Mouse (Mus musculus) liver, embryonic 14.5 days (tissue): ENCODE results near the gene Nes. TPM values are rescaled to one million over a fixed set of nuclear protein-coding genes. Genes with fewer than 3 reads are reported as not detected.
A peak's percentile ranks its signal among the peaks of the same experiment; 100 is the strongest.

Source experiments
- ATAC-seq: fragments of 200-750 bp; cut with Nextera tagmentation; 2 replicates; pipeline ENCODE4 v1.8.0; 2017; ENCODE audit warnings: moderate number of reproducible peaks, mild to moderate bottlenecking, moderate library complexity; ENCODE audit not compliant: insufficient read depth
- DNase-seq, 3 experiments: peaks; one replicate each; pipeline ENCODE4 v3.0.0-alpha.2; 2012 to 2013; ENCODE audit warnings: low read depth in 3 of 3, low spot score in 3 of 3
- H3K27ac ChIP-seq: fragments of 300-500 bp; sonication (generic); 2 replicates; pipeline ENCODE4 v1.5.1; 2014; ENCODE audit warnings: moderate library complexity, mild to moderate bottlenecking, control low read depth, inconsistent platforms
- H3K27me3 ChIP-seq: fragments of 300-500 bp; sonication (generic); 2 replicates; pipeline ENCODE4 v1.6.1; 2014; ENCODE audit warnings: mild to moderate bottlenecking, low read length, moderate library complexity; ENCODE audit not compliant: control insufficient read depth, insufficient read depth
- H3K36me3 ChIP-seq: fragments of 300-500 bp; sonication (generic); replicated peaks from 2 replicates; pipeline ENCODE4 v1.6.1; 2014; ENCODE audit warnings: low read depth; ENCODE audit not compliant: control insufficient read depth, insufficient read depth
- H3K4me1 ChIP-seq, 2 experiments: fragments of 200-500 bp in 1 of 2; fragments of 300-500 bp in 1 of 2; sonication (generic) in 1 of 2; replicated peaks; 2 replicates each; pipeline ENCODE4 v1.6.1; 2012 to 2014; ENCODE audit warnings: antibody characterized with exemption in 1 of 2, inconsistent platforms in 1 of 2, low read length in 1 of 2; ENCODE audit not compliant: control insufficient read depth in 2 of 2, insufficient read depth in 2 of 2
- H3K4me2 ChIP-seq: fragments of 300-500 bp; sonication (generic); 2 replicates; pipeline ENCODE4 v1.6.1; 2014; ENCODE audit warnings: low read depth, mild to moderate bottlenecking, control low read depth, moderate library complexity
- H3K4me3 ChIP-seq, 2 experiments: fragments of 200-500 bp in 1 of 2; fragments of 300-500 bp in 1 of 2; sonication (generic) in 1 of 2; 2 replicates each; pipeline ENCODE4 v1.5.1; 2012 to 2014; ENCODE audit warnings: low read depth in 2 of 2, low read length in 2 of 2, mild to moderate bottlenecking in 2 of 2, control low read depth in 1 of 2, inconsistent platforms in 1 of 2, moderate library complexity in 1 of 2; ENCODE audit not compliant: insufficient read depth in 1 of 2
- H3K9ac ChIP-seq: fragments of 300-500 bp; sonication (generic); replicated peaks from 2 replicates; pipeline ENCODE4 v1.6.1; 2014; ENCODE audit warnings: mild to moderate bottlenecking, control low read depth, moderate library complexity
- H3K9me3 ChIP-seq: fragments of 300-500 bp; sonication (generic); 2 replicates; pipeline ENCODE4 v1.6.1; 2016; ENCODE audit warnings: low read length, mixed read lengths; ENCODE audit not compliant: control insufficient read depth
- CTCF ChIP-seq: IDR thresholded peaks from 2 replicates; pipeline ENCODE4 v1.5.1; 2016; ENCODE audit warnings: antibody characterized with exemption, low read depth, control low read depth
- EP300 ChIP-seq: IDR thresholded peaks from 2 replicates; pipeline ENCODE4 v1.6.1; 2016; ENCODE audit warnings: antibody characterized with exemption, low read depth
- WGBS: fragments of 180-500 bp; shearing (Covaris S2); extraction: QIAGEN DNeasy Blood & Tissue Kit; methylation state at CpG from one replicate; pipeline ENCODE4 v1.1.7; 2014; ENCODE audit not compliant: insufficient replicate concordance; 5-methylcytosine and 5-hydroxymethylcytosine counted together
- polyA plus RNA-seq, 2 experiments: library from polyadenylated mRNA; depleted of rRNA in 1 of 2; stranded (reverse) in 1 of 2; unstranded in 1 of 2; fragments of >200 nt; fragmentation: Nextera tagmentation in 1 of 2; extraction: Ambion mirVana in 1 of 2; gene quantifications; 2 replicates each; pipeline versions ENCODE4 v1.2.1 to v1.2.3; 2012 to 2014

Gene Nes
- polyA plus RNA-seq, 2 experiments, result 0.83 to 1.1 TPM

DNA sequence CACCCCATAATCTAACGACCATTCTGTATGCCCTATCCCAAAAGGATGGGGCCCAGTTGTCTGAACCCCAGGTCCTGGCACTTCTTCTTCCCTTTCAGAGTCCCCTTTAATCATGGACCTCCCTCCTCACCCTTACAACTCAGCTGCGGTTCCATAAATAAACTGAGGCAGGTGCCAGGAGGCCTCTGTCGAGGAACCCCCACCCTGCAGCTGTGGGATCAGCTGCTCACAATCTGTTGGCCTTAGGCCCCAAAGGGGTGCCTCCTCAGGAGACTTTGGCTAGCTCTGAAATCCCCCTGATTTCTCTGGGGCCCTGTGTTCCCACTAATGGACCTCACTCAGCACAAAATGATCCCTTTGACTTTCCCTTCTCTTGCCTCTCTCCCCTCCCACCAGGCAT is 13.2 kb downstream of the Nes start:
- Histone ChIP-seq H3K4me1 (peaks cover 0 to 26% of the 10 kb centered on the region in 2 experiments; a peak in 2 of 4 replicates), H3K36me3 (no peaks in the 10 kb centered on the region), H3K4me2 (no peak overlapping the region), H3K4me3 (no peak overlapping the region), H3K27me3 (no peaks in the 10 kb centered on the region), H3K9me3 (no peaks in the 10 kb centered on the region), H3K9ac (no peak overlapping the region), H3K27ac (no peak overlapping the region)
- no peak for TF ChIP-seq EP300
- TF ChIP-seq CTCF, result no peak
- DNase-seq (no peak), ATAC-seq (no peak)
- WGBS, result 40% methylated on average over 3 of the region's 3 CpGs

DNA sequence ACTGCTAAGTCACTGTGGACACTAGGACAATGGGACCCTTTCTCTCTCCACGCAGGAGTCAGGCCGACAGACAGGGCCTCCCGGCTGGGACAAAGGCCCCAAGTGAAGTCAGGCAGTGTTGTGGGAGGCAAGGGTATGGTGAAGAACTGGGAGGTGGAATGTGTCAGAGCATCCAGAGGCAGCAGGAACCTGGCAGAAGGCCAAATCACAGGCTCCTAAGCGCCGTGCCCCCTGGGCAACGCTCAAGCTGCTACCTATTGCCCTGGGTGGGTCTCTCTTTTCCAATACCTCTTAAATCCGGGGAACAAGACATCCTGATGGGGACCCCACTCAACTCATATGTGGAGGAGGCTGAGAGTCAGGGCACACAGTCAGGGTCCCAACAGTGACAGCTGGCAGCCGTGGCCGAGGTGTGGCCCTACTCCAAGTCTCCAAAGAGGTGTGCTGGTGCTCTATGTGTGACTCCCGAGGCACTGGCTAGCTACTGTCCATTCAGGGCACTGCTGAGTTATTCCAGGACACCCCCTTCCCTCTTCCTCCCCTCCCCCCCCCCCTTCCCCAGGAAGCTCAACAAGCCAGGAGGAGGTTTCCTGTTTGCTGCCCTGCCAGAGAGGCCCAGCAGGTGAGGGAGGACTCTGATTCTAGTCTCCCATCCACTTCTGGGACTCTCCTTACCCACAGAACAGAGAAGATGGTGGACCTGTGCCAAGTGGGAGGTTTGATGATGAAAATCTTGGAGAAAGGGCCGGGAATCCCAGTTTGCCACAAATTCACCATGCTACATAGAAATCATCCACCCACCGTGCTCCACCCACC is 14.8 kb downstream of the Nes start:
- no peak for ATAC-seq
- WGBS, result 48% methylated on average over 12 of the region's 12 CpGs
- Histone ChIP-seq H3K27ac (no peak overlapping the region), H3K36me3 (no peaks in the 10 kb centered on the region), H3K4me3 (no peak overlapping the region), H3K9me3 (no peaks in the 10 kb centered on the region), H3K27me3 (peaks cover 3% of the 10 kb centered on the region; the same call in 1 of the 2 replicates), H3K9ac (no peak overlapping the region), H3K4me1 (peaks cover 0 to 26% of the 10 kb centered on the region in 2 experiments; a peak in 2 of 4 replicates), H3K4me2 (no peak overlapping the region)
- no peak for DNase-seq
- no peak for TF ChIP-seq CTCF
- no peak for TF ChIP-seq EP300

- H3K4me3 ChIP-seq, result peak overlapping the region in 1 of 2 experiments; percentile 33; a peak in 1 of 4 replicates
- H3K27me3 ChIP-seq, result peaks cover 3% of the 10 kb centered on the region; the same call in 1 of the 2 replicates
These were observed 16.0 kb downstream of the Nes start for GRCm38 (mm10) chr3:87986868-87987267.

DNA sequence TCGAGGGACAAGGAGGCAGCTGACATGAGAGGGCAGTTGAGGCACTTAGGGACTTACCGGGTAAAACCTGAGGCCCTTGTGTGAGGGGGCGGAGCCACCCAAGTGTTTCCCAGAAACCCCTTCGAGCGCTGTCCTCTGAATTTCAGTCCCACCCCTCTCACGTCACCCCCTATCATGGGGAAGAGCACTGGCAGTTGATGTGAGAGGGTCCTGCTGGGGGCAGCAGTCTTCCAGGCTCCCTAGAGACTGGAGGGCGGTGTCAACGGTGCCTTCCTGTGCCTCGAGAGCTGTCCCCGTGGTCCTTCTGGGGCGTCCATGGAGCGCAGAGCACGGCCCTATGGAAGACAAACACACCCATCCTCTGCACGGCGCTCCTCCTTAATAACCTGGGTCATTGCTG is 16.8 kb downstream of the Nes start:
- peak; percentile 56 for ATAC-seq
- Histone ChIP-seq H3K27ac (no peak overlapping the region), H3K27me3 (peaks cover 3% of the 10 kb centered on the region; the same call in 1 of the 2 replicates)

More at GRCm38 (mm10) chr3:87986868-87987267, 16.0 kb downstream of the Nes start:
- H3K9ac ChIP-seq, result no peak overlapping the region
- TF ChIP-seq CTCF (peak; percentile 97), EP300 (0 out of 2 replicates have a peak, but pooled peaks have one; percentile 5)
- H3K4me1 ChIP-seq, result peaks cover 0 to 24% of the 10 kb centered on the region in 2 experiments; a peak in 2 of 4 replicates
- no peaks in the 10 kb centered on the region for H3K36me3 ChIP-seq
- peak; percentile 76 to 82 (median 76) for DNase-seq
- ATAC-seq, result peak; percentile 61
- H3K9me3 ChIP-seq, result no peaks in the 10 kb centered on the region
- H3K4me2 ChIP-seq, result peak overlapping the region; percentile 62
- WGBS, result under 1% methylated on average over 17 of the region's 17 CpGs
- H3K27ac ChIP-seq, result no peak overlapping the region

GRCm38 (mm10) chr3:87988068-87988467 is 17.2 kb downstream of the Nes start:
- TF ChIP-seq CTCF (peak; percentile 4; the same call in 1 of the 2 replicates), EP300 (no peak)
- peaks cover 3% of the 10 kb centered on the region; the same call in 1 of the 2 replicates for H3K27me3 ChIP-seq
- peak overlapping the region; percentile 62 for H3K4me2 ChIP-seq
- ATAC-seq (no peak), DNase-seq (no peak)
- no peaks in the 10 kb centered on the region for H3K9me3 ChIP-seq
- no peak overlapping the region for H3K27ac ChIP-seq
- no peaks in the 10 kb centered on the region for H3K36me3 ChIP-seq
- peaks cover 0 to 17% of the 10 kb centered on the region in 2 experiments; a peak in 2 of 4 replicates for H3K4me1 ChIP-seq
- H3K9ac ChIP-seq, result no peak overlapping the region
- 5% methylated on average over 15 of the region's 15 CpGs for WGBS
- peak overlapping the region; percentile 33 to 34 for H3K4me3 ChIP-seq

More for the DNA sequence above, 16.8 kb downstream of the Nes start:
- H3K4me1 ChIP-seq, result peaks cover 0 to 19% of the 10 kb centered on the region in 2 experiments; a peak in 2 of 4 replicates
- H3K9ac ChIP-seq, result no peak overlapping the region
- H3K4me3 ChIP-seq, result peak overlapping the region; percentile 33 to 34
- peak overlapping the region; percentile 62 for H3K4me2 ChIP-seq
- 1% methylated on average over 15 of the region's 15 CpGs for WGBS
- no peaks in the 10 kb centered on the region for H3K36me3 ChIP-seq
- DNase-seq, result peak; percentile 37 to 49 (median 48)
- TF ChIP-seq EP300 (no peak), CTCF (no peak)
- no peaks in the 10 kb centered on the region for H3K9me3 ChIP-seq
